Mouse (Mus musculus): ENCODE measurements around the gene Pgk1.
A peak's percentile ranks its signal among the peaks of the same experiment; 100 is the strongest.
"Not testable (repeated sequence)": the region's sequence is repeated elsewhere in the genome, so short reads cannot be mapped to it uniquely, and the experiment has no call there.

Gene Pgk1

DNA sequence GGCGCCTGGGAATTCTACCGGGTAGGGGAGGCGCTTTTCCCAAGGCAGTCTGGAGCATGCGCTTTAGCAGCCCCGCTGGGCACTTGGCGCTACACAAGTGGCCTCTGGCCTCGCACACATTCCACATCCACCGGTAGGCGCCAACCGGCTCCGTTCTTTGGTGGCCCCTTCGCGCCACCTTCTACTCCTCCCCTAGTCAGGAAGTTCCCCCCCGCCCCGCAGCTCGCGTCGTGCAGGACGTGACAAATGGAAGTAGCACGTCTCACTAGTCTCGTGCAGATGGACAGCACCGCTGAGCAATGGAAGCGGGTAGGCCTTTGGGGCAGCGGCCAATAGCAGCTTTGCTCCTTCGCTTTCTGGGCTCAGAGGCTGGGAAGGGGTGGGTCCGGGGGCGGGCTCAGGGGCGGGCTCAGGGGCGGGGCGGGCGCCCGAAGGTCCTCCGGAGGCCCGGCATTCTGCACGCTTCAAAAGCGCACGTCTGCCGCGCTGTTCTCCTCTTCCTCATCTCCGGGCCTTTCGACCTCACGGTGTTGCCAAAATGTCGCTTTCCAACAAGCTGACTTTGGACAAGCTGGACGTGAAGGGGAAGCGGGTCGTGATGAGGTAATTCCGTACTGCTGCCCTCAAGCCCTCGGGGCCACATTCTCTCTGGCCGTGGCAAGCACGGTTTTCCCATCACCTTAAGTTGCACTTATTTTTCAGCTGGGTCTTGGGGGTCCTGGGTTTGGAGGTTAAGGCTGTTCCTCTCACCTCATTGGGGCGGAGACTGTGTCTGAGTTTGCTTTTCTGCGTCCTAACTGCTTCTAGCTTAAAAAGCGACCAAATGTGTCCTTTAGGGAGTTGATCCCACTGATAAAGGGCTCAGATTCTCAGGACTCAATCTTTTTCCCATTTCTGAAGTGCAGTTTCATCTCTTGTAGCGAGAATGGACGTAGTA, at the start of gene Pgk1:
Pgk1 (plus strand) TSS at position 388 of the 937 bp plus-strand sequence.
- DNase-seq (ENCODE audit: low read depth): peak; percentile 92

DNA sequence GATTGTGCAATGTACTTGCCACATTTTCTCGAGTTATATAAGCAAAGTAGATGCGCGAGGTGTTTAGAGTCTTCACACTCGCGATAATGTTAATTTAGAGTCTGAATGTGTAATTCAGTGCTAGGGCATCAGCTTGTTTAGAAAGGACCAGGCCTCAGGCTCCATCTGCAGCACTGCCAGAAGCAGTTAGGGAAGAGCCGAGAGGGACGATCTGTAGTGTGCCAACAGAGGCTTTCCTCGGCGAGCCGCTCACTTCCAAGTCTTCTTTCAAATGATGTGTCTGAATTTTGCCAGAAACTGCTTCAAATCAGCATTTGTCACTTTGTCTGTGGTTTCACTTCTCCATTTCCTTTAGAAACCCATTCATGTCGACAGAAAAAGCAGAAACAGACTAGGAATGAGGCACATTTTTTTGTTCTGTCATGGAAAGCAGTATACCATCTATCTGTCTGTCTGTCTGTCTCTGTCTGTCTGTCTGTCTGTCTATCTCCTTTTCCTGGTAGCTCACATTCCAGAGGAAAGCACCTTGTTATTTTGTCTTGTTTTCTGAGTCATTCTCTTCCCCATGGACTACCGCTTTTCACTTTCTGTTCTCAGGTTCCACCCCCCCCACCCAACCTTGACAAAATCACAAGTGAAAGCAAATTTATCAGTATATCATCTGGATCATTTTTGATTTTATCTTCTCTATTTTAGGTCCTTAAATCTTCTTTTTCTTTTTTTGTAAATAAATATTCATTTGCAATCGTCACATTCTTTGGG, 47.4 kb upstream of the Pgk1 start:
- DNase-seq (ENCODE audit: low read depth): peak; percentile 10

DNA sequence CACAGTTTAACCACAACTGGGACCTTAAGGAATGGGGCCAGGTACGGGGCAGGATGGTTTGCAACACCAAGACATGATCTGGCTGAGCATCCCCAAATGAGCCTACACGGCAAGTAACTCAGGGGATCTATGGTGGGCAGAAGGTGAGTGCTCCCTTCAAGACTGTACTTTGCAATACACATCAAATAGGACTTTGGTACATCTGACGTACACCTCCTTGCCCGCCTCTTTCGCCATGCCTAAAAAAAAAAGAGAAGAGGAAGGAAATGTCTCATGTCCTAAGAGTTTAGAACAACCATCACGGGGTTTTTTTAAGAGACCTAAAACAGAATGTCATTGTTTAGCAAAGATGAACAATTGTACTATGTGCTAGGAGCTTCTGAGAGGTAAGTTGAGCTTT, 44.0 kb upstream of the Pgk1 start, which contains the start of gene Tlr13:
Tlr13 (plus strand) TSS at position 269 of the 400 bp plus-strand sequence.
- DNase-seq (ENCODE audit: low read depth): no peak

DNA sequence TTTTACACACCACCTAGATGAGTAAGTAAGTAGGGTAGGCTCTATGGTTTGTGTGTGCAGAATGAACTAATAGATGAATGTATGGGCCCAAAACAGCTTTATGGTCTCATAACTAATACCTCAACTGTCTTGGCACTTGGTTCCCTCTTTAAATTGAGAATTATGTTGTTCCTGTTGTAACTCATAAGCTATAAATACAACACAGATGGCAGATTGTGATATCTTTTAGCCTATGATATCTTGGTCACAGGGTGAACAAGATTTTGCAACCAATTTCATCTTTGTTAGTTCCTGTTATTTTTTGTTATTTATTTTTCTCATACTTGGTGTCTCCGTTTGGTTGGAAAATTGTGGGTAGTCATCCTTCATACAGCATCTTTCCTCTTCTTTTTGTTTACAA, 38.7 kb upstream of the Pgk1 start:
- no peak for DNase-seq (ENCODE audit: low read depth)

DNA sequence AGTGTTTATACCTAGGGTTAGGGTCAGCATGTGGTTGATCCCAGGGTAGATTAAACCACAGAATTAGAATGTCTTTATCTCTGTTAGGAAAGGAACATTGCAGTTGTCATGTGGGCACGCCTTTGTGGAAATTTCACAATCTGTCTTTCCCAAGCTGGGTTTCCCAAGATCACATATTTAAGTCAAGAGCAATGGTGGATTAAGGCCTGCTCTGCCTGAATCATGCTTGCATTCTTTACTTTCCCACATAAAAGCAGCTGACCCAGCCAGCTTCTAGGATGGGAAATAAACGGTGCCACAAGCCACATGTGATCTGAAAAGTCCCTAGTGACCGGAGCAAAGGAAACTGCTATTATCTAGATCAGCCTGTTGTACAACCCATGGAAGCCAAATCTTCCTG, 37.4 kb upstream of the Pgk1 start:
- no peak for DNase-seq (ENCODE audit: low read depth)

DNA sequence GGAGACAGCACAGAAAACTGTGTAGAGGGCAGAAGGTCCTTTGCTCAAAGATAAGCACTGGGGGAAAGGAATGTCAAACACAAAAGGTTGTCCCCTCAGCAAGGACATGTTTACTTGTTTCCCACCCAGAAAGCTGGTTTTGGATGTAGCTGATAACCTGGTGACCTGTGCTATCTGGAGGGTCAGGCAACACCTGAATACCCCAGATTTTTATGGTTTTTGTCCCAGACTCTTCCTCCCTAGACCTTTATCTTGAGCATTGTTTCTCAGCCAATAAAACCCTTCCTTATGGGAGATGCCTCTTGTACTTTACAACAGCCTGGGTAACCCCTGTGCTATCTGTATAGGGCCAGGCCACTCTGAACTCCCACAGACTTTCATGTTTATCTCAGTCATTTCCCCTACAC, 32.7 kb upstream of the Pgk1 start:
- no peak for DNase-seq (ENCODE audit: low read depth)

DNA sequence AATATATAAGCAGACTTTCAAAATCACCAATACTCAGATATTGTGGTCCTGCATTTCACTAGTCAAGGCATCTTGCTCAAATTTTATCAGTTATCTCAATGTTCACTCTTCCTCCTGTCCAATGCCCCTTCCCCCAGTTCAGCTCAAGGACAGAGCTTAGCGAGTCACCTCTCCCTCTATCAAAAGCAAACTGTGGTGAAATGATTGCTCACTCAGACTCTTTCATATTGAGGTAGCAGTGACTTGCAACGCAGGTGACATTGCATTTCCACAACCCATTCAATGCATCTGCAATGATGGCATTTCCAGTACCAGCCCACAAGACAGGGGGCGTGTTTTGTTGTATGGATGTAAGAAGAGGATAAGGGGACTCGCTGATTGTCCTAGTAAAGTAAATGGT, 31.0 kb upstream of the Pgk1 start:
- DNase-seq (ENCODE audit: low read depth): no peak

DNA sequence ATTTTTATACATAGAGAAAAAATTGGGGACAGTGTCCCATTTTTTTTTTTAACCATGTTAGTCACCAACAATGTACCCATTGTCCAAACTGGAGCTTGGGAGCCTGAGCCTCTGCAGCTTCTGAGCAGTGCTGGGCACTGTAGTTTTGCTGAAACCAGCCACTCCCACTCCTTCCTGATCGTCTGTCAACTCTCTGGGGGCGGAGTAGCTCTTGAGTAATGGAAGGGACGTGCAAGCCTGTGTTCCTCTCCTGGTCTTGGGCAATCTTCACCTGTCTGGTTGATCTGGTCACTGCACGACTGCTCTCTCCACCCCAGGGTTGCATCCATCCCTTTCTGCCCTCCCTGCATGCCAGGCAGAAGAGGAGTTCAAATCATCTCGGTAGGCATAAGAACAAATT, 22.9 kb upstream of the Pgk1 start:
- DNase-seq (ENCODE audit: low read depth): no peak

DNA sequence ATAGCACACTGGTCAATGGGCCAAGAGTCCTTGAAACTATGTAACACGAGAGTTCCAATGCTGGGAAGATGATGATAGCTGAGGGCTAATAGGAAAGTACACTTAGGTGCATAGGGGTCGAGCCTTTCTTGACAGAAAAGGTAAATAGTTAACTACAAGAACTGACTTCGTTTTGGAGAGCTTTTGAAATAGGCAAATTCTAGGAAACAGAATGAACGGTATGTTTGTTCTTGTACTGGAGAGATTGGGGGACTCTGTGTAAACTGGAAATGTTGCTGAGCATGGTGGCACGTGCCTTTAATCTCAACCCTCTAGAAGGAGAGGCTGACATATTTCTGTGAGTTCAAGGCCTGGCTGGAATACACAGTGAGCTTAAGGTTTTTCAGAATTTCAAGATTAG, 22.3 kb upstream of the Pgk1 start:
- DNase-seq (ENCODE audit: low read depth): no peak

DNA sequence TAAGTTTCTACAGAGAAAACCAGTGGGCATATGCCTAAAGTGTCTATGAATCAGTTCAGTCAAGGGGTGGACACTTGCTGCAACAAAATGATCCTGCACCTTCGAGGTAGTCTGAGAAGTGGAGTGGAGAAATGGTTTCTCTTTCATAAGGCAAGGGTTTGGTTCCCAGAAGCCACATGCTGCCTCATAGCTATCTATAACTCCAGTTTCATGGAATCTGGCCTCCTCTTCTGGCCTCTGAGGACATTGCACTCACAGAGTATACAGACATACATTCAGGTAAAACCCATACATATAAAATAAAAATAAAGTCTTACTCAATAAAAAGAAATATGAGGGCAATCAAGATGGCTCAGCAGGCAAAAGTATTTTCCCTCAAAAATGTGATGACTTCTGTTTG, 21.8 kb upstream of the Pgk1 start:
- DNase-seq (ENCODE audit: low read depth): no peak

DNA sequence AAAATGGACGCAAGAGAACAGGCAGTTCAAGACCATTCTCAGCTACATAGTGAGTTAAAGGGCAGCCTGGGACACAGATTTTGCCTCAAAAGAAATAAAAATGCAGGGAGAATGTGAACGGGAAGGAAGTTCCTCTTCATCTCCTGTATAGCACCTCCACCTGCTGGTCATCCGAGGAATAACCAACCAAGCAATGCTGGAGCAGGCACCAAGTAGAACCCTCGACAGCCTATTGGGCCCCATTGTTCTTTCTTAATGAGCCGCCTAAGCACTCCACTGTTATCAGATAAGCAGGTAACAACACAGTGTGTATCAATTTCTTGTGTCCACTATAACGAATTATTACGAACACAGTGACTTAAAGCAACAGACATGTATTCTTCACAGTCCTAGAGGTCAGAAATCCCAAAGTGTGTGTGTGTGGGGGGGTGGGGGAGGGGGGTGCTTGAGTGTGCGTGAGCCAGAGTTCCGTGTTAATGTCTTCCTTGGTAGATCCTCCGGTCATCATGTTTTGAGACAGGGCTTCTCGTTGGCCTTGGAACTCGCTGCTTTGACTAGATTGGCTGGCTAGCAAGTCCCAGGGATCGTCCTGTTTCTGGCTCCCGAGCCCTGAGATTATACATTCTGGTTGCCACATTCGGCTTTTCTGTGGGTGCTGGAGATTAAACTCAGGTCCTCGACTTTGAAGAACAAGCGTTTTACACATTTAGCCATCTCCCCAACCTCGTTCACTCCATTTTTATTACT, 15.6 kb upstream of the Pgk1 start:
- peak; percentile 81 for DNase-seq (ENCODE audit: low read depth)

DNA sequence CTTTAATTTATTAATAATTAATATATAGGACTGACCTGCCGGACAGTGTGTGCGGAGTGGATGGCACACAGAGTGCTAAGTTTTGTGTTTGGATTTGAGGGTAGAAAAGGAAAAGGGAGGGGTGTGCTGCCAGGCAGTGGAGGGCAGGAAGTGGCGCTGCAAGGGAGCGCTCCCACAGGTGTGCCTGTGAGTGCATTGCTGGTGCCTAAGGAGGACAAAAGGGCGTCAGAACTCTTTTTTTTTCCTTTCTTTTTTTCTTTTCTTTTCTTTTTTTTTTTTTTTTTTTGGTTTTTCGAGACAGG, 15.1 kb upstream of the Pgk1 start:
- DNase-seq (ENCODE audit: low read depth): peak; percentile 31

DNA sequence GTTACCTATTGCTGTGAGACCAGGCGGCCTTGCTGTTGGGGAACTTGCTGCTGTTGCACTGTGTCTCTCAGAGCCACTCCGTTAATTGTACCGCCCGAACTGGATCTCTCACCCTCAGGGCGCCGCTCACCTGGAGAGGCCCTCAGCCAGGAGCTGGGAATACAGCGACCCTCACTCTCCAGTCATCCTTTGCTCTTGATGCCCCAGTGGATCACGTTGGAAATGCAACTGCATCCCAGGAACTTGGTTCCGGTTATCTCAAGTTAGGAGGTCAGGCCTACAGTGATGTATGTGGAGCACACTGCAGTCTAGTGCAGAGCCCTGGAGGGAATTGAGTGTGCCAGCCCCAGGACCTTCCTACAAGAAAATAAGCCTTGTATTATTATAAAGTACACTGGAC, 10.6 kb upstream of the Pgk1 start:
- no peak for DNase-seq (ENCODE audit: low read depth)

DNA sequence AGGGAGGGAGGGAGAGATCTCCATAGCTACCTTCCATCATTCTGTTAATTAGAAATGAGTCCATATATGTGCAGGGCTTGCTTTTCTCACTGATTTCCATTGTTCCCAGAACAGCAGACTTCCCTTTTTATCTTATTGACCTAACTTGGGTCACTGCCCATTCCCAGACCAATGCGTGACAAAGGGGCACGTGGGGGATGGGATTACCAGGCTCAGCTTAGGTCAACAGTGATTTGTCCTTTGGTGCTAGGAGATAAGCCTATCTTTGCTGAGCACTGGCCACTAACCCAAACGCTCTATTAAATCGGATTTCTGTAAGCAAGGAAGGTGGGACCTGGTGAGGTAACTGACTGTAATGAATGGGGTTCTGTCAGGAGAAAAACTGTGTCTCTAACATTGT, 2.6 kb upstream of the Pgk1 start:
- no peak for DNase-seq (ENCODE audit: low read depth)

DNA sequence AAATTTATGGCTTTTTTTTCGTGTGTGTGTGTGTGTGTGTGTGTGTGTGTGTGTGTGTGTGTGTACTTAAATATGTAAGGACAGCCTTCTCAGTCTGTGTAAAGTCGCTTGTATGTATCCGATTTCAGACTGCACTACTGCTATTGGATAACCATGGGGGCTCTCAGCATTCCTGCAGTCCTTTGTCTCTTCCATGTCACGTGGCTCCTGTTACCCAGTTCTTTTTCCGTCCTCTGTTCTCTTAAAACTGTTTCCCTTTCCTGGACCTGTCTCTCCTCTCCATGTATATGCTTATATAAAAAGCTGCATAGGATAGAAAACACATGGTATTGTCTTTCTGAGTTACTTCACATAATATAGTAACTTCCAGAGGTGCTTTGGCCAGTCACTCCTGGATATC, 1.2 kb upstream of the Pgk1 start:
- DNase-seq (ENCODE audit: low read depth): no peak

DNA sequence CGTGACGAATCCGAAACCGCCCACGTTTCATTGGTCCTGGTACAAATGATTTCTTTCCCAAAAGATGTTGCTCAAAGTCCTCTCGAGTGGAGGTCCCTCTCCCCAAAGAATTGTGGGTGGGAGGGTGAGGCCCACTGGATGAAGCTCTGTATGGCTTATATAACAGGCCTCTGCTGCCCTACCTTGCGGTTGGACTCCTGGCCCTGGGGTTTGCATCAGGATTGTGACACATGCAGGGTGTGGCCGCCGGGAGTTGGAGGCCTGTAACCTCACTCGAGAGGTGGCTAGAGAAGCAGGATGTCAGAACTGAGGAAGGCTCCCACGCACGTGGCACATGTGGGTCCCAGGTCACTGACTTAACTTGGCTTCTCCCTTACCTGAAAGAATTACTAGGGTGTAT, 837 bp downstream of the Pgk1 start:
- peak; percentile 28 for DNase-seq (ENCODE audit: low read depth)

DNA sequence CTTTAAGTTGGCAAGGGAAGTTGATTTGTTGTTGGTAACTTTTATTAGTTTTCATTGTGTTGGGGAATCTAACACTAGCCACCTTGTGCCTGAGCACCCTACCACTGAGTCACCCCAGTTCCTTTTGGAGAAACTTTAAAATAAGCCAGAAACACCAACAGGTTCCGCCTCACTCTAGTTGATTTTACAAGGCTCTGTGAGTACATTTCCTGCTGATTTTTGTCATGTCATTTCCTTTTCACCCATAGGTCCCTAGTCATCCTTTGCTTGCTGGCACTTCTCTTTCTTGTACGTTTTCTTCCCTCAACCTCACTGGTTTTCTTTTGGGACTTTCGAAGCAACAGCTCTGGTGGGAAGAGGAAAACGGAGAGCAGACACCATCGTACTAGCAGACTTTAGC, 2.5 kb downstream of the Pgk1 start:
- peak; percentile 42 for DNase-seq (ENCODE audit: low read depth)

DNA sequence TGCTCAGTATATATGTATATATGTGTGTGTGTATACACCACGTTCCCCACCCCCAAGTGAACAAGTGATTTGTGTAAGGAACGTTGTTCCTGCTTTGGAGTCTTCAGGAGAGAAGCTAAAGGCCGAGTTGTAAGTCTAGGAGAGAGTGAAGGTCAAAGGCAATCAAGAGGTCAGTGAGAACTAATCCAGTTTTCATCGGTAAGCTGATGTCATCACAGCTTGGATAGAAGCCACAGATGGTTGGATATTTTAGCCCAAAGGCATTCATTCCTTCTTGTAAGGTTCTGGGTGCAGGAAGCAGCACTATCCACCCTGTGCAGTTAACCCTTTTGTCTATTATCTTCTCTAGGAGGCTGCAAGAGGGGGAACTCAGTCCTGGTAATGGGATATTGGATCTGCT, 3.2 kb downstream of the Pgk1 start:
- DNase-seq (ENCODE audit: low read depth): no peak

DNA sequence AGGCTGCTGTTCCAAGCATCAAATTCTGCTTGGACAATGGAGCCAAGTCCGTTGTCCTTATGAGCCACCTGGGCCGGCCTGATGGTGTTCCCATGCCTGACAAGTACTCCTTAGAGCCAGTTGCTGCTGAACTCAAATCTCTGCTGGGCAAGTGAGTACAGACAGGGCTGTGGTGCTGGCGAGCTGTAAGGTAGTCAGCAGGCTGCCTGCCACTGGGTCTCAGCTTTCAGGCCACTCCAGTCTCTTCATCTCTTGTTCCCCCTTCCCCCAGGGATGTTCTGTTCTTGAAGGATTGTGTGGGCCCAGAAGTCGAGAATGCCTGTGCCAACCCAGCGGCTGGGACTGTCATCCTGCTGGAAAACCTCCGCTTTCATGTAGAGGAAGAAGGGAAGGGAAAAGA, 7.5 kb downstream of the Pgk1 start:
- not testable (repeated sequence) for DNase-seq (ENCODE audit: low read depth)

DNA sequence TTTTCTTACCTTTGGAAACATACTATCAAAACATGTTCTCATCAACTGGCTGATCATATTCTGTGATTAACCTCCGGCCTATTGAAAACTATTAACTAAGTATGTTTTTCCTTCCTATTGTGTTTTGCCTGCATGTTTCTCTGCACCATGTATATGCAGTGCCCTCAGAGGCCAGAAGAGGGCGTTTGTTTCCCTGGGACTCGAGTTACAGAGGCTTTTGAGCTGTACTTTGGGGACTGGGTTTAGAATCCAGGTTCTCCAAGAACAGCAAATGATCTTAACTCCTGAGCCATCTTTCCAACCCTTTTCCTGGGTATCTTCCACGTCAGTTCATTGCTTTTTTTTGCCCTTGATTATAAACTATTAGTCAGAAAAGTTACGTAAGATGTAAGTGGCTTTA, 10.4 kb downstream of the Pgk1 start:
- peak; percentile 38 for DNase-seq (ENCODE audit: low read depth)

DNA sequence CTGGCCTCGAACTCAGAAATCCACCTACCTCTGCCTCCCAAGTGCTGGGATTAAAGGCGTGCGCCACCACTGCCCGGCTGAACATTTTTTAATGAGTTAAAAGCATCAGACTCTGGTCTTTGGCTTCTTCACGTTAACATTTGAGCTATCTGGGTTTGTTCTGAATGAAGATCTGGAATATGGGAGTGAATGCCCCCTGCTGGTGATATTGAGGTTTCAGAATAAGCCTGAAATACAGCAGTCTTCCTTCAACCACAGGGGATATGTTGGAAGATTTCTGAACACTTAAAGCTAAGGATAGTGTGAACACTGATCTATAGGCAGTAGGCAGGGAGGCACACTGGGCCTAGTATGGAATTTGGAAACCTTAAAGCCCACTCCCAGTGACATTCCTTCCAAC, 12.0 kb downstream of the Pgk1 start:
- peak; percentile 39 for DNase-seq (ENCODE audit: low read depth)

DNA sequence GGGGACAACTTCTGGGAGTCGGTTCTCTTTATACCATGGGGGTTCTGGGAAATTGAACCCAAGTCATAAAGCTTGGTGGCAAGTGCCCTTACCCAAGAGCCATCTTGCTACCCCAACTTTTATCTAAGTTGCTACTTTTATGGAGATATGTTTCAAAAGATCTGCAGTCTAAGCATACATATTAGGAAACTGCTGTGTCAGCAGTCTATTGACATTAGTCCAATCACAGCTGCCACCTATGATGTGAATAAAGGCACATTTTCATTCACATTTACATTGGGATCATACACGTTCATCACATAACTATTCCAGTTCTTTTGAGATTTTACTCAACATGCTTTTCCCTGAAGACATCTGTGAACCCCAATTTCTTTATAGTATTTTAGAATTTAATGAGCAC, 22.2 kb downstream of the Pgk1 start:
- no peak for DNase-seq (ENCODE audit: low read depth)
